Mouse (Mus musculus) adrenal gland, postnatal 14 days (tissue): Measurements from ENCODE around the gene Cep350. TPM values are rescaled to one million over a fixed set of nuclear protein-coding genes. Genes with fewer than 3 reads are reported as not detected.
A peak's percentile ranks its signal among the peaks of the same experiment; 100 is the strongest.
"Not testable (repeated sequence)": the region's sequence is repeated elsewhere in the genome, so short reads cannot be mapped to it uniquely, and the experiment has no call there.

Experiments
- DNase-seq: peaks from one replicate; pipeline ENCODE4 v3.0.0; 2021; ENCODE audit warnings: mixed read lengths
- total RNA-seq: library from RNA; stranded (reverse); gene quantifications from 2 replicates; pipeline ENCODE4 v1.2.3, GENCODE M21; 2021

The Cep350 gene
- total RNA-seq, 1 experiment from 2014 or later, result 33.6 TPM

DNA sequence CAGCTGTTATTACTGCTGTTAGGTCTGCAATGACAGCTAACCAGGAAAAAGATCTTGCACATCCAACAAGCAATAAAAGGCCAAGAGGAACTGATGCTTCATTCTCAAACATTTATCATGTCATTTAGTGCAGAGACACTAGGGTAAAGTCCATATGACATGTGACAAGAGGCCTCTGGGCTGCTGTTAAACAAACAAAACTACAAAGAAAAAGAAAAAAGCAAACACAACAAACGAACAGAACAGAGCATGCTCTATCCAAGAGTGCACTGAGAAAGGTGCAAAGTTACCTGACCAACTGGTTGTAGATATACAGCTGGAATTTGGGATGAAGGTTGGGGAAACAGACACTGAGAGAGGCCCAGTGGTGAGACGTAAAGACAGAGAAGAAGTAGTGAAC lies 86.2 kb downstream of the Cep350 start:
- no peak for DNase-seq

DNA sequence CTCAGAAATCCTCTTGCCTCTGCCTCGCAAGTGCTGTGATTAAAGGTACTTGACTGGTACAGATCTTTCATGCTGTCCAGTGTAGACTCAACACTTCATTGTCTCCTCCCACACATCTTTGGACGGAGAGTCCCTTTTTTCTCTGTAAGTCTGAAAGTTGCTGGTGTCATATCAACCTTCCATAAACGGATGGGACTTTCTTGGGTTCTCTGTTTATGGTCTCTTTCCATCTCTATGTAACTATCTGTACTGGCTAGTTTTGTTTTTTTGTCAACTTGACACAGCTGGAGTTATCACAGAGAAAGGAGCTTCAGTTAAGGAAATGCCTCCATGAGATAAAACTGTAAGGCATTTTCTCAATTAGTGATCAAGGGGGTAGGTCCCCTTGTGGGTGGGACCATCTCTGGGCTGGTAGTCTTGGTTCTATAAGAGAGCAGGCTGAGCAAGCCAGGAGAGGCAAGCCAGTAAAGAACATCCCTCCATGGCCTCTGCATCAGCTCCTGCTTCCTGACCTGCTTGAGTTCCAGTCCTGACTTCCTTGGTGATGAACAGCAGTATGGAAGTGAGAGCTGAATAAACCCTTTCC lies 90.3 kb downstream of the Cep350 start:
- not testable (repeated sequence) for DNase-seq

DNA sequence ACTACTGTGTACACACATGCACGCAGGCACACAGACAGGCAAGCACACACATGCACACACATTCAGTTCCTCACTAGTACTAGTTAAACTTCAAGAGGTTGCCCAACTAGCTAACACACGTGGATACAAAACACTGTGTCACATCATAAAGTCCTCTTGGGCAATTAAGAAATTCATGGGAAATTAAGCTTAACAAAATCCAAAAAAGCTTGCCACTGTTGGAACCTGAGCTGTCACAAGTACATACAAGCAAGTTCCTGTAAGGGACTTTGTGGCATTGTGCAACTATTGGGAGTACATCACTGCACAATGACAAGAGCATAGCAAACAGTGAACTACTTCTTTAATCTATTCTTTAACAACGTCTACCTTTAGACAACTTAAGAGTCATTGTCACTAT lies 93.5 kb downstream of the Cep350 start:
- DNase-seq, result no peak

DNA sequence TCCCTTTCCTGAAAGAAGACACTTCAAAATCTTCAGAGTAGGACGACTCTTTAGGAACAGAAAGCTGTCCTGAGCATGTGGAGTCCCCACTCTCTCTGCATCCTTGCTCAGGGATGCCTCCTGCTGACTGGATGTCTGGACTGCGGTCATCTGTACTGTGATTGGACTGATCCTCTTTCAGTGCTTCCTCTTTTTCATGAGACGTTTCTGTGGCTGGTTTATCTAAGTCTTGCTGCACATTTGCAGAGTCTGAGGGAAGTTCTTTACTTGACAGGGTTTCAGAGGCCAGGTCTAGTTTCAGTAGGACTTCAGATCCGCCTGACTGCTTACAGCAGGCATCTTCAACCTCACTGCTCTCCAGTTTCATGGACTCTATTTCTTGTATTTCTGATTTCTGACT lies 110.1 kb downstream of the Cep350 start:
- peak; percentile 14 for DNase-seq

DNA sequence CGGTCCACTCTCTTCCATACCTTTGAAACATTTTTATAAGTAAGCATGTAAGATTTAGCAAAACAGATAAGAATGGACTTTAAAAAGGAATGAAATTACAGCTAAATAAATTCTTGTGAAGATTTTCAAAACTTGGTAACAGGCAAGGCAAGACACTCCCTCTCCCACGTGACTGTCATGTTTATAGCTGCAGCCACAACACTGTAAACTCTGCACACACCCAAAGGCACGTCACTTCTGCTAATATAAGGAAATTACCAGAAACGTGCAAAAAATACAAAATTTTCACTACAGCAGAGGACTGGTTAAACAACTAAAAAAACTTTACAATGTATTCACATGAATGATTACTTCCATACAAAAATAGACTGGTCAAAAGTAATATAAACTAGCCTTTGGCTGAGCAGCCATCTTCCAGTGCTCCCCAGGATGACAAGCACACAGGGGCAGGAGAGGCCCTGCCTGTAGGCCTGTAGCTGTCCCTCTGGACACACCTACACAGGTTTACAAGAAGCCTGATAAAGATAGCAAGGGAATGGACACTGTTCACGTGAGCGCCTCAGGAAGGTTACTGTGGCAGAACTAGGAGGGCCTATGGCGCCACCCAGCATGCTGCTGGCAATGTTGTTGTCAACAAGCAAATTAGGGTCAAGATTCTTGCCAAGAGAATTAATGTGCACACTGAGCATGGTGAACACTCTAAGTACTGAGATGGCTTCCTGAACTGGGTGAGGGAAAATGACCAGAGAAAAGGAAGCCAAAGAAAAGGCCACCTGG lies 117.9 kb downstream of the Cep350 start:
- DNase-seq, result no peak

DNA sequence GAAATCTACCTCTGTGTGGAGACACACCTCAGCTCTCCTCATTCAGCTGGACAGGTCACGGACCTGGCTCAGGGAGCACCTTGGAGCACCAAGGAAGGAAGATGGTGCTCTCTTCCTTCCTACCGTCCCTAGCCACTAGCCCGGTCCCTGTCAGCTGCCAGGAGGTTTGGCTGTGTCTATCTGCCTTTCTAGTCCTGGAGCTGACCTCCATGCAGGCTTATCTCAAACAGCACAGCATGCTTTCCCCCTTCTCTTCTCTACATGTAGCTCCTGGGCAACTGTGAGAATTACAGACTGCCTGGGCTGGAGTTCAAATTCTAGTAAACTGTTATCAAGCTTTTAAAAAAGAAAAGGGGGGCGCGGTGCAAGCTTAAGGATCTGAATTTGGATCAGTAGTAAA lies 120.0 kb downstream of the Cep350 start:
- no peak for DNase-seq

DNA sequence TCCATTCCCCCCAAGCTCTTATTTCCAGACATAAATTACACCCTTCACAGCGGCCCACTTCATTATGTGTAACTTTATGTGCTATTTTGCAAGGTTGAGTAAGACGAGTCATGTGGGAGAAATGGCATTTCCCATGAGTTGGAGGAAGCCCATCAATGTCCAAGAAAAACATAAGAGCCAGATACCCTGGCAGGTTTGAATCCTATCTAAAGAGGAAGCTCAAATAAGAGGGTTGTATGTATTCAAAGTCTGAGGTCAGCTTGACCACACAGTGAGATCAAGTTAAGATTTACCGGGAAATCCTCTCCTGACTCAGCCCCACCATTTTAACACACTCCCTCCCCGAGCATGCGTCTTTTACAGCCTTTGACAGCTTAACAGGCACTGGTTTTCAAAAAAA lies 128.8 kb downstream of the Cep350 start:
- no peak for DNase-seq

DNA sequence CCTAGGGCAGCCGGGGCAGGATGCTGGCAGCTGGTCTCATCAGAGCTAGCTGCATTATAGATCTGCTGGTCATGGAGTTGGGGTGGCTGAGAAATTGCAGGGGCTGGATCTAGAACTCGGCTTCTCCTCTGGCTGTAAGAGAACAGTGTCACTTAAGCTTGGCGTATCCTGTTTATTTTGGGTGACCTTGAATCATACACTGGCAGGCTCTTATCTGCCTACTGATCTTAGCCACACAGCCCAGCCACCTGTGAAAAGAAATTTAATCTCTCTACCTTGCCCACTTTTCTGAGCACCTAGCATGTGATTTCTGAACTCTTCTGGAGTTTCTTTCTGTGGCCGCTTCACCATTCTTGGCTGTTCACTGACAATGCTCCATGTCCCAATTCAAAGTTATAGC lies 129.5 kb downstream of the Cep350 start:
- DNase-seq, result no peak

DNA sequence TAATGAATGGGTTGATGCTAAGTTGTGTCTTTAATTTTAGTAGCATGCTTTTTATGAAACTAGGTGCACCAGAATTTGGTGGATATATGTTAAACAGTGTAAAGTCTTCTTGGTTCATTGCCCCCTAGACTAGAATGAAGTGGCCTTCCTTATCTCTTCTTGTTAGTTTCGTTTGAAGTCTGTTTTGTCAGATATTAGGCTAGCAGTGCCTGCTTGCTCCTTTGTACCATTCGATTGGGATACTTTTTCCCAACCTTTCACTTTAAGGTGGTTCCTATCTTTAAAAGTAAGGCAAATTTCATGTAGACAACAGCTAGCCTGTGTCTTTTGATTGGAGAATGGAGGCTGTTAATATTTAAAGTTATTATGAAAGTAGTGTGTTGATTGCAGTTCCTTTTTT lies 137.4 kb downstream of the Cep350 start:
- DNase-seq, result no peak

DNA sequence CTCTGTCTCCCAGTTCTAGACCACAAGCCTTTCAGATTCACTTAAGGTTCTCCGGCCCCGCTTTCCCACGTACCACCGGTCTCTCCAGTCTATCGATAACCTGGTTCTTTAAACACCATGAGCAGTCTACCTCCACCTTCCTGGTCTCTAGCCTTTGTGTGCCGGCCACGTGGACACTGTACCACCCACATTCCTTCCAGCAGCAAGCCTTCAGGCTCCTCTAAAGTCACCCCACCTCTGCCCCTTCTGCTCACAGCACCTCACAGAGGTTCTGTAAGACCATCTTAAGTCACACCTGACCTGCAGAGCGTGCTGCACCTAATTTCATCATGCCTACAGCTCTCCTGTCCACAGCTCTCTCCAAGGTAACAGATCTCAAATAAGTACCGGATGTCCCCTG lies 139.4 kb downstream of the Cep350 start:
- no peak for DNase-seq

DNA sequence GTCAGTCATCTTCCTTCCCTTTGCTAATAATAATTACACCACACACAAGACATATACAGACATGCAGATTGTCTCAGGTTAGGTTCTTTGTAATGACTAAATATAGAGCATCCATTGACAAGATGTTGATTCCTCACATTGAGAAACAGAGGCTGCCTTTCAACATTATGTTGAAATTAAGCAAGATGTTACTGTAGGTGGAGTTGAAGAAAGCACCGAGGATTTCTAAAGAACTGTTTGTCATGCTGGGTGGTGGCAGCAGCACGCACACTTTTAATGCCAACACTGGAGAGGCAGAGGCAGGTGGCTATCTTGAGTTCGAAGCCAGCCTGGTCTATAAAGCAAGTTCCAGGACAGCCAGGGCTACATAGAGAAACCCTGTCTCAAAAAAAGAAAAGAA lies 141.1 kb downstream of the Cep350 start:
- DNase-seq, result no peak

DNA sequence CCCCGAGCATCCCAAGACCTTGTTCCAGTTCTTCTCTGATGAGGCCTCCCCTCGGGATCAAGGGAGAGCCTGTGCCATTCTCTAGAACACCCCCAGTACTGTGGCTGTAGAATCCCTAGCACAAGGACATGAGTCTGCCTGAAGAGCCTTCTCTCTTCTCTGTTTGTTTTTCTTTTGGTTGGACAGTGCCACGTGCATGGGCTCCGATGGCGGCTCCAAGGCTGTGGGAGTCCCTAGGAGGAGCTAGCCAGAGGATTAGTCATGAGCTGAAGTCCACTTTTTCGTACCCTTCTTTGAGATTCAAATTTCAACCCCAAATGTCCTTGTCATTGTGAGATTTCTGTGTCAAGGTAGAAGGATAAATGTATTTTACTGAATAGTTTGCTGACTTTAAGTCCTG lies 142.2 kb downstream of the Cep350 start:
- peak; percentile 43 for DNase-seq

DNA sequence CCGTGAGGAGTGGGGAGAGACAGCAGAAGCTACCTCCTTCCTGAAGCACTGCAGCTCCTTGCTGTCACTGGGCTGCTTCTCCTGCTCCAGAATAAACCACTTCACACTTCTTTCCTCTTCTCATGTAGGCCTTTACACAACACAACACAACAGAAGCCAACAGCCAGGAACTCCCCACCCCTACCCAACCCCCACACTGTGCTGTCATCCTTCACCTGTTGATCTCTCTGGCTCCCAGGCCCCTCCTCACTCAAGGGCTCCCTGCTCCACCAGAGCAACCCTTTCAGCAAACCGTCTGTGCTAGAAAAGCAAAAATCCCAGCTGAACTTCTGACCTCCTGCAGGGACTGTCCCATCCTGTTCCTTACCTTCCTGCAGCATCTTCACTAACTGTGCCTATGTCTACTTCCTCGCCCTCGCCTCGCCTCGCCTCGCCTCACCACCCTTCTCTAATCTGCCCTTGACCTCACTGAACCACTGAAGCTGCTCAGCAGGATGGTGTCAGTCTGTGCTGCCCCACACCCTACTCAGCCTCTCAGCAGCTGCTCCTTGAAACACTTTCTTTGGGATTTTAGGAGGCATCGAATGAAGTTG lies 145.3 kb downstream of the Cep350 start:
- DNase-seq, result no peak

DNA sequence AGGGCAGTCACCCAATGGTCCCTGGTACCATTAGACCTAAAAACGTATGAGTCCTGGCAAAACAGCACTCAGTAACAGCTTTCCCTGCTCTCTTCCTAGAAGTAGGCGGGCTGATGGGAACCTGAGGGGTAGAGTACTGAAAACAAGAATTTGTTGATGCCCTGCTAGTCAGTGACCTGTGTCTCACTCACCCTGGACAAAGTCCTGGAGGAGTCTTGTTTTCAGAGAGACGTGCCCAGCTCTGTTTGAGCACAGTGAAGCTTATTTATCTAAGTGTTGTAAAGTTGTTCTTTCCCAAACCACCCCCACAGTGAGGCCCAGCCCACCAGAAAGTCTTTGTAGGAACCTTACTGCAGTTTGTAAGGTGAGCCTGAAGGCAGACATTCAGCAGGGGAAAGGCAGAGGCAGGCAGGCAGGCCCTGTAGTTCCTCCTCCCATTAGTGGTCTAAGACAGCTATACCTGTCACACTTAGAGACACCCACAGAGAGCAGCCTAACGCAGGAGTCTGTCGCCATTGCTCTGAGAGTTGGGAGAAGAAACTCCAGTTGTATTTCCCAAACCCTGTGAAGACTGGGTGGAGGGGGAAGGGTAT lies 146.2 kb downstream of the Cep350 start:
- DNase-seq, result no peak

DNA sequence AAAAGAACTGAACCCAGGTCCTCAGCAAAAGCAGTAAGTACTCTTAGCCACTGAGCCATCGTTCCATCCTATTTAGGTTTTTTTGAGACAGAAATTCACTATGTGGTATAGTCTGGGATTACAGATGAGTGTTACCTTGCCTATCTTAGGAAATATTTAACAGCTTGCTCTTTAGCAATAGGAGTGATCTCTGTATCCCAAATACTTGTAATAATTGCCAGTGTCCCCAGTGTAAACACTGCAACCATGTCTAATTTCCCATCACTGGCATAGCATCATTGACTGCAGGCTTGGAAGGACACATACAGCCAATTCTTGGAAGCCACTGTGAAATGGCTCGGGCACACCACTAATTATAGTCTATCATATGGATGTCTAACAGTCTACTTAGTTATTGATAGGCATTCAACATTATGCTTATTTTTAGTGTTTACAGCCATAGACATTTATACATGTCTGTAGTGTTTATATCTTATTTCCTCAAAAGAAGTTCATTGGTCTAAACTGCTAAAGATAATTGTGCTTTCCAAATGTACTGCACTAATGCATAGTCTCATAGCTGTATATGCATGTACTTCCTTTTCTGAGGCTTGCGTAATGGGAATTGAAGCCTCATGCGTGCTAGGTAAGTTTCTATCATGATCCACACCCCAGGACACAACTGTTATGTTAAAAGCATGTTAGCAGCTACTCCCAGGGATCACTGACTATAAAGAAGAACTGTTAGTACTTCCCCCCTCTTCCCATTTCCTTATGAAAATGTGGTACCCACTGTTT lies 146.9 kb downstream of the Cep350 start:
- no peak for DNase-seq

DNA sequence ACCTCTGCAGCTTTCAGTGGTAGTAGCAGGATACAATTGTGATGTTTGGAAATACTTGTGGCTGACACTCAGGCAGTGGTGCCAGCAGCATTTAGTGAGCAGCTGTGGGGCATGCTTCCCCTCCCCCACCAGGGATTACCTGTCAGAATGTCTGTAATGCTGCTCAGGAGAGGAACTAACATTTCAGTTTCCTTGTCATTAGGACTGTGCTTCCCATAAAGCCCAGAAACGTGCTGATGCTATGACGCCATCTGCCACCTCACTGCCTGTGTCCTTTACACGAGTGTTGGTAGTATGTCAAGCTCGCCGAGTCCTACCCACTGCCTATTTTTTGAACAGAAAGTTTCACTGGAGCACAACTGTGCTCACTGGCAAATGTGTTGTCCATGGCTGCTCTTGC lies 152.4 kb downstream of the Cep350 start:
- DNase-seq, result no peak

DNA sequence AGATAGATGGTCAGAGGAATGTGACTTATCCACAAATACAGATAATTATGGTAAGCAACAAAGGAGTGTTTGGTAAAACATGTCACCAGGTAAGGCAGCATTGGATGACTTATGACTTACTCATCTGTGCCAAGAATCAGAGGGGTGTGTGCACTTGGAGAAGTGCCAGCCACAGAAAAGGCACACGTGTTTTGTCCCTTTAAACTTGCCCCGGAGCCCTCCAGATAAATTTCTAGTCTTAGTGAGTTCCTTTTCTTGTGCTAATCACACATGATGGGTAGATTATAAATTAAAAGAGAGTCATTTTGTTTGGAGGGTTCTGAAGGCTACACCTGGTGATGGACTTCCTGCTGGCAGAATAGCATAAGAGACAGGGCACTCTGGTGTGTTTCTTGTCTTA lies 156.9 kb downstream of the Cep350 start:
- DNase-seq, result no peak

DNA sequence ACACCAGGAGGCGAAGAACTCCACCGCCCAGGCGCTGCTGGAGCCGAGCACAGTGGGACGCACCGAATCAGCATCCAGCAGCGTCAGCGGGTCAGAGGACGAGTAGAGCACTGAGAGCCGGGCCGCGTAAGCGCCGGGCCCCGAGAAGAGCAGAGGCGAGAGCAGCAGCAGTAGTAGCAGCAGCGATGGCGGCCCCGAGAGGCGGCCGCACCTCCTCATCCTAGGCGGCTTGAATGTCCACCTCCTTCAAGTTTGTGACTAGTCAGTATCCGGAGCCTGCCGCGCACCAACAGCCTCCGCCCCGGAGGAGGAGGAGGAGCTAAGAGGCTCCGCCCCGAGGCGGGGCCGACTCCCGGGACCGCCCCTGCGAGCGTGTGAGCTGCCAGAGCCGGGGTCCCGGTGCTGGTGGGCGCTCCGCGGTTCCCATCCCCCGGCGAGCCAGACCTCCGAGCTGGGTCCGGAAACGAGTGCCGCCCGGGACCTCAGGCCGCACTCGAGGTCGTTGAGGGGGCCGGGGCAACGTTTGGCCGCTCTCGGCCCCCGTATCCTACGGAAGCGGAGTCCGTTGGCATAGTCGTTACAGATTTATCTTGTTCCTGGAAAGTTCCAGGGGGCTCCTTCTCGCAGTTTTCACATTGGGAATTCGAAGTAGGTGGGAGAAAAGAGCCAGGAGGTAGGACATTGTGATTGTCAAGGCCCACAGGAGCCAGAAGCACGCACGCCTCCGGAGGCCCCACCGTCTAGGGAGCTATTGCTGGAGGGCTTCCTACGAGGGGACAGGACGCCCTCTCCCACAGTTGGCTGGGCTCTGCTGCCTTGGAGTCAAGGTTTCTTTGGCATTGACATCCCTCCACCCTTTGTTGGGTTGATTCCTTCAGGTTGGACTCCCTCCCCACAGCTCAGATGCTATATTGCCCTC lies 160.2 kb downstream of the Cep350 start, which contains the start of gene Qsox1:
Gene Qsox1, minus strand, starts transcription at position 309 of the 919 bp plus-strand sequence.
- peak; percentile 93 for DNase-seq

DNA sequence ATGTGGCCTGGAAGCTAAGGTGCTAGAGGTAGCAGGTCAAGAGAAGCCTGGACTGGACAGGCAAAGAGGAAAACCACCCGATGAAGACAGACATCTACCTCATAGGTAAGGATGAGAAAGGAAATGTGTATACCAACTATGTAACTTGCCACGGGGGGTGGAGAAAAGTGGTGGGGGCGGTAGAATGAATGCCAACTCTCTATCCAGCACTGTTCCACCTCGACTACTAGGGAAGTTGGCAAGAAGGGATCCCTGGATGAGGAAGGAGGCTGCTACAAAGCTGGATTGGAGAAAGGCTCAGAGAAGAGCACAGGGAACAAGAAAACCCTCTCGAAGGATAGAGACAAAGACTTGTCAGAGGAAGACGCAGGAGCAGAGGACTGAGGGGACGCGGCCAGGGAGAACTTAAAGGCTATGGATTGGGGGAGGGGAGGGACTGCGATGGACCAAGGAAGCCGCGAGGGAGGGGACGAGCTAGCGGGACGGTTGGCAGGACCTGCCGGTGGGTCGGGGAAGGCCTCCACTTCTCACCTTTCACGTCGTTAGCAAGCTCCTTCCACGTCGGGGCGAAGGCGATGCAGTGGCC lies 161.0 kb downstream of the Cep350 start:
- DNase-seq, result no peak

DNA sequence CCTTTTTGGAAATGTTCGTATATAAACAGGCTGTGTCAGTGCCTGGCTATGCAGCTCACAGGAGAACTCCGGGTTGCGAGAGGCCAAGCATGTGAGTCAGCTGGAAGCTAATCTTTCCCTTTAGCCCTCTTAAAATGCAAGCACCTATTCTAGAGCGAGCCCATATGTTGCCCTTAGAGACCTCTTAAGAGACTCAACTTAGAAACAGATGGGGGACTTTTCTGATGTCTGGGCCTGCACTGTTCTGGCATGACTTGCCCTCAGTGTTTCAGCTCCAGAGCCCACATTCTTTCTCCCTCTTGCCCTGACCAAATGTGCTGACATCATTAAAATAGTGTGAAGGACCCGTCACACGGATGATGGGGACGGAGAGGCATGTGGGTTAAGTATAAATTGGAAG lies 162.4 kb downstream of the Cep350 start:
- DNase-seq, result no peak
